ENCODE assay signal across 24 mouse cellular contexts in the genomic region with DNA sequence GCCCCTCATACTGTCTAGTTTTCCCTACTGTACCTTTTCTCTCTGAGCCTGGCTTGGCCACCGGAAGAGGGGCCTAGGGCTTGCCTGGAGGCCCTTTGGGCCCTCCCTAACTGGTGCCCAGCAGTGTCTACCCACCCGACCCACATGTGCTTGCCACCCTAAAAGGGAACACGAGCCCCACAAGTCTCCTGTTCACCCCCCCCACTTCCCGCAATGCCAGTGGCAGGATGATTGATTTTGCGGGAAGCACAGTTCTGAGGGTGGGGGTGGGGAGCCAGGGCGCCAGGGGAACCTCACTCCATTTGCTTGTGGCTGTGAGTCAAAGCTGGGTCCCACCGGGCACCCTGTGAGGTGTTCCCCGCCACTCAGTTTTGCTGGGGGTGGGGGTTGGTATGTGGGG.
DNase-seq lines count a peak whose midpoint lies in the region; ATAC-seq lines count a peak whose summit lies in the region.
"Had no signal": no experiment of that assay in that cellular context is flagged by ENCODE, and none has a peak within 500 bp of the region (broad histone marks: within the 10 kb centered on the region; RNA-seq: fewer than 3 reads in every experiment).

No protein-coding gene starts in this region.

- H3K27ac ChIP-seq in embryonic facial prominence, embryonic 12.5 days = no peak overlapping the region
- H3K27ac ChIP-seq in embryonic facial prominence, embryonic 10.5 days (replicated peaks) = no peak overlapping the region
- H3K27ac ChIP-seq in neural tube, embryonic 13.5 days (replicated peaks) = no peak overlapping the region; the same call in 1 of the 2 replicates
- no peak overlapping the region for H3K27ac ChIP-seq in neural tube, embryonic 15.5 days (replicated peaks)
- peak overlapping the region; percentile 61 for H3K27ac ChIP-seq in limb, embryonic 10.5 days
- H3K27ac ChIP-seq: heart, embryonic 15.5 days; intestine, embryonic 15.5 days; liver, embryonic 15.5 days; lung, embryonic 15.5 days; midbrain, embryonic 15.5 days had no signal

- H3K4me3 ChIP-seq in embryonic facial prominence, embryonic 12.5 days = no peak overlapping the region
- no peak overlapping the region for H3K4me3 ChIP-seq in embryonic facial prominence, embryonic 10.5 days
- H3K4me3 ChIP-seq in neural tube, embryonic 13.5 days = no peak overlapping the region
- H3K4me3 ChIP-seq in neural tube, embryonic 15.5 days (replicated peaks) = no peak overlapping the region
- H3K4me3 ChIP-seq in limb, embryonic 10.5 days = no peak overlapping the region
- H3K4me3 ChIP-seq: heart, embryonic 15.5 days; intestine, embryonic 15.5 days; liver, embryonic 15.5 days; lung, embryonic 15.5 days; midbrain, embryonic 15.5 days had no signal

- H3K9me3 ChIP-seq in embryonic facial prominence, embryonic 12.5 days = no peaks in the 10 kb centered on the region
- no peaks in the 10 kb centered on the region for H3K9me3 ChIP-seq in embryonic facial prominence, embryonic 10.5 days
- no peaks in the 10 kb centered on the region for H3K9me3 ChIP-seq in neural tube, embryonic 13.5 days
- H3K9me3 ChIP-seq in neural tube, embryonic 15.5 days (replicated peaks) = no peaks in the 10 kb centered on the region
- no peaks in the 10 kb centered on the region for H3K9me3 ChIP-seq in limb, embryonic 10.5 days (replicated peaks)
- H3K9me3 ChIP-seq: heart, embryonic 15.5 days; intestine, embryonic 15.5 days; liver, embryonic 15.5 days; lung, embryonic 15.5 days; midbrain, embryonic 15.5 days had no signal

- DNase-seq in embryonic facial prominence, embryonic 10.5 days (ENCODE audit: low spot score) = no peak
- no peak for DNase-seq in limb, embryonic 10.5 days (ENCODE audit: low spot score)
- no peak for DNase-seq in frontal cortex, postnatal 10 days (ENCODE audit: low spot score in 2 of 2)
- DNase-seq in thymus, postnatal 36 days = no peak
- no peak for DNase-seq in left cerebral cortex, adult 9 months (ENCODE audit: low spot score in 2 of 2)
- DNase-seq: adrenal gland, postnatal 25 days; cerebellum, adult 11 months; cerebellum, adult 9-11 months; gastrocnemius, postnatal 10 days; heart, postnatal 36 days; kidney, adult 9 months; kidney, postnatal 14 days; layer of hippocampus, postnatal 36 days; liver; lung, postnatal 4 days had no signal

- 65% methylated on average over 8 of the region's 8 CpGs for WGBS in embryonic facial prominence, embryonic 12.5 days
- WGBS in embryonic facial prominence, embryonic 10.5 days = 78% methylated on average over 8 of the region's 8 CpGs
- WGBS in neural tube, embryonic 13.5 days = 46% methylated on average over 8 of the region's 8 CpGs
- WGBS in neural tube, embryonic 15.5 days = 42% methylated on average over 8 of the region's 8 CpGs
- 55% methylated on average over 8 of the region's 8 CpGs for WGBS in limb, embryonic 10.5 days

- no peak overlapping the region for H3K4me2 ChIP-seq in embryonic facial prominence, embryonic 12.5 days (replicated peaks)
- H3K4me2 ChIP-seq in neural tube, embryonic 13.5 days = no peak overlapping the region
- H3K4me2 ChIP-seq in neural tube, embryonic 15.5 days = no peak overlapping the region
- H3K4me2 ChIP-seq: heart, embryonic 15.5 days; intestine, embryonic 15.5 days; liver, embryonic 15.5 days; lung, embryonic 15.5 days; midbrain, embryonic 15.5 days had no signal

- peak overlapping the region; percentile 27; the same call in 1 of the 2 replicates for H3K9ac ChIP-seq in embryonic facial prominence, embryonic 12.5 days
- H3K9ac ChIP-seq in neural tube, embryonic 13.5 days = peak overlapping the region; percentile 22; the same call in 1 of the 2 replicates
- H3K9ac ChIP-seq in neural tube, embryonic 15.5 days (replicated peaks) = no peak overlapping the region
- H3K9ac ChIP-seq: heart, embryonic 15.5 days; intestine, embryonic 15.5 days; liver, embryonic 15.5 days; lung, embryonic 15.5 days; midbrain, embryonic 15.5 days had no signal

- no peaks in the 10 kb centered on the region for H3K36me3 ChIP-seq in embryonic facial prominence, embryonic 12.5 days
- H3K36me3 ChIP-seq in embryonic facial prominence, embryonic 10.5 days (replicated peaks) = no peaks in the 10 kb centered on the region
- no peaks in the 10 kb centered on the region for H3K36me3 ChIP-seq in neural tube, embryonic 13.5 days
- no peaks in the 10 kb centered on the region for H3K36me3 ChIP-seq in neural tube, embryonic 15.5 days
- no peaks in the 10 kb centered on the region for H3K36me3 ChIP-seq in limb, embryonic 10.5 days
- H3K36me3 ChIP-seq: heart, embryonic 15.5 days; intestine, embryonic 15.5 days; liver, embryonic 15.5 days; lung, embryonic 15.5 days; midbrain, embryonic 15.5 days had no signal

- peaks cover 23% of the 10 kb centered on the region for H3K4me1 ChIP-seq in embryonic facial prominence, embryonic 12.5 days
- H3K4me1 ChIP-seq in embryonic facial prominence, embryonic 10.5 days = peaks cover 60% of the 10 kb centered on the region
- H3K4me1 ChIP-seq in neural tube, embryonic 13.5 days (replicated peaks) = peaks cover 40% of the 10 kb centered on the region
- H3K4me1 ChIP-seq in neural tube, embryonic 15.5 days = peaks cover 19% of the 10 kb centered on the region
- H3K4me1 ChIP-seq in limb, embryonic 10.5 days = peaks cover 61% of the 10 kb centered on the region
- H3K4me1 ChIP-seq: liver, embryonic 15.5 days had no signal

- peaks cover 20% of the 10 kb centered on the region for H3K27me3 ChIP-seq in embryonic facial prominence, embryonic 12.5 days
- H3K27me3 ChIP-seq in embryonic facial prominence, embryonic 10.5 days (replicated peaks; ENCODE audit: low read depth, poor library complexity, severe bottlenecking) = peaks cover 65% of the 10 kb centered on the region
- peaks cover 3% of the 10 kb centered on the region; the same call in 1 of the 2 replicates for H3K27me3 ChIP-seq in neural tube, embryonic 13.5 days
- peaks cover 5% of the 10 kb centered on the region; the same call in 1 of the 2 replicates for H3K27me3 ChIP-seq in neural tube, embryonic 15.5 days (replicated peaks)
- peaks cover 45% of the 10 kb centered on the region for H3K27me3 ChIP-seq in limb, embryonic 10.5 days (ENCODE audit: low read depth, poor library complexity, severe bottlenecking)
- H3K27me3 ChIP-seq: lung, embryonic 15.5 days had no signal

- no peak for ATAC-seq in embryonic facial prominence, embryonic 12.5 days (ENCODE audit: insufficient number of reproducible peaks, insufficient read depth, low FRiP score, low TSS enrichment)
- ATAC-seq in neural tube, embryonic 13.5 days (ENCODE audit: low read depth) = peak; percentile 20; the same call in 1 of the 2 replicates
- no peak for ATAC-seq in neural tube, embryonic 15.5 days (ENCODE audit: low FRiP score)
- ATAC-seq: forebrain, embryonic 14.5 days; intestine, embryonic 15.5 days; midbrain, embryonic 15.5 days had no signal
